Mouse (Mus musculus): ENCODE data around the gene Myo9b.
A peak's percentile ranks its signal among the peaks of the same experiment; 100 is the strongest.

Gene Myo9b

DNA sequence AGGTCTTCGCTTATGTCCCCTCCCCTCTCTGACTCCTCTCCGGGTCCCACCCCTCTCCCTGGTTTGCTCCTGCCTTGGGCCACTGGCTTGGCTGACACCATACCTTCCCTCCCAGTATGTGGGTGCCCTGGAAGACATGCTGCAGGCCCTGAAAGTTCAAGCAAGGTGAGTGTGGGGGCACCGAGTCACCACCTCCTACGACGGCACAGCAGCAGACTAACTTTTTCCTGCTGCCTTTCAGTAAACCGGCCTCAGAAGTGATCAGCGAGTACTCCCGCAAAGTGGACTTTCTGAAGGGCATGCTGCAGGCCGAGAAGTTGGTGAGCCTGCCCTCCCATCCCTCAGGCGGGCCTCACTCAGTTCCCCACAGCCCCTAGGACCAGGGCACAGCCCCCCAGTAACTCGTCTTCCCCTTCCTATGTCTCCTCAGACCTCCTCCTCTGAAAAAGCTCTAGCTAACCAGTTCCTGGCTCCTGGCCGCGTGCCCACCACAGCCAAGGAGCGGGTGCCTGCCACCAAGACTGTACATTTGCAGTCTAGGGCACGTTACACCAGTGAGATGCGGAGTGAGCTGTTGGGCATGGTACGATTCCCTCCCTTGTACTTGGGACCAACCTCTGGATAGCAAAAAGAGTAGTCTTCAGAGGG is 95.1 kb downstream of the Myo9b start:
- peak; percentile 57 for DNase-seq (ENCODE audit: low spot score)

DNA sequence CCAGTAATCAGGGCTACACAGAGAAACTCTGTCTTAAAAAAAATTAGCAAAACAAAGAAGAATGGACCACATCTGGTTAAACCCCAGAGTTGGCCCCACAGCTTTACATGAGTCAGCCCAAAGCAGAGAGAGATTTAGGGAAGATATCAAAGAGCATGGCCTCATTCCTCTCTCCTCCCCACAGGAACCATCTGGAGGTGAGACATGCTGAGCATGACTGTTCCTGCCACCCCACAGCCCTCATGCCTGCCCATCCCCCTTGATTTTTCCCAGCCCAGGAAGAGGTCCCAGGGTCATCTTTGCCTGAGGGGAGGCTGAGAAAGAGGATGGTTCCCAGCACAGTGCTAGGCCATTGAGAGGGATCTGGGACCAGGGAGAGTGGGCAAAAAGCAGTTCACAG is 95.9 kb downstream of the Myo9b start:
- DNase-seq (ENCODE audit: low spot score) = peak; percentile 72

DNA sequence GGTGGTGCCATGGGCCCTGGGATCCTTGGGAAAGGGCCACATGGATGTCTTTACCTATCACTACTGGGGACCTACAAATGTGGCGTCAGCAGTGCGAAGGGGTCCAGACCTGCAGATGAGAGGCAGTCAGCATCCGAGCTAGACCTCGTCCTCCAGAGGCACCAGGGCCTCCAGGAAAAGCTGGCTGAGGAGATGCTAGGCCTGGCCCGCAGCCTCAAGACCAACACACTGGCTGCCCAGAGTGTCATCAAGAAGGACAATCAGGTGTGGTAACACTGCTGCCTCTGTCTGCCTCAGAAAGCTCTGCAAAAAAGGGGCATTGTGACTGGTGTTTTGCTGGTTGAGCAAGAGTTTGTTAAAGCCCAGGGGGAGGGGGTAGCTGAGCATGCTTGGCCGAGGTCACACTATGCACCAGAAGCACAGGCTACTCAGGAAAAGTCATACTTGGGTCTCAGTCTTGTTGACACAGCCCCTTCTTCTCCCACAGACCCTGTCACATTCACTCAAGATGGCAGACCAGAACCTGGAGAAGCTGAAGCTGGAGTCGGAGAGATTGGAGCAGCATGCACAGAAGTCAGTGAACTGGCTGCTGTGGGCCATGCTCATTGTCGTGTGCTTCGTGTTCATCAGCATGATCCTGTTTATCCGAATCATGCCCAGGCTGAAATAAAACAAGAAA is 96.7 kb downstream of the Myo9b start:
- no peak for DNase-seq (ENCODE audit: low spot score)

DNA sequence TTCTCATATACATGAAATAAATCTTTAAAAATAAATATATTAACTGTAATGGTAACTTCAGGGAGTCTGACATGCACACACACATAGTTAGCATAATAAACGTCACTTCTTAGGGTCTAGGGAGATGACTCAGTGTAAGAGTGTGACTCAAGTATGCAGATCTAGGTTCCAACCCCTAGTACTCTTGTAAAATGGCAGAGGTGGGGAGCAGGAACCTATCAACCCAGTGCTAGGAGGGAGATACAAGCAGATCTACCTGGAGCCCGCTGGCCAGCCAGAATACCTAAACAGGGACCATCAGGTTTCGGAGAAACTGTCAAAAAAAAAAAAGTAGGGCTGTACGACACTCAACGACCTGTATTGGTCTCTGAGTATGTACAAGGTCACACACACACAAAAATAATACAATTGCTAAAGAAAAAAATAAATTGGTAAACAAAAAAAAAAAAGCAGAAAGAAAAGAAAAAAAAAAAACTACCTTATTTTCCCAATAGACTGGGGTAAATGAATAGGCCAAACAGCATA is 98.3 kb downstream of the Myo9b start:
- peak; percentile 29 for DNase-seq (ENCODE audit: low spot score)

DNA sequence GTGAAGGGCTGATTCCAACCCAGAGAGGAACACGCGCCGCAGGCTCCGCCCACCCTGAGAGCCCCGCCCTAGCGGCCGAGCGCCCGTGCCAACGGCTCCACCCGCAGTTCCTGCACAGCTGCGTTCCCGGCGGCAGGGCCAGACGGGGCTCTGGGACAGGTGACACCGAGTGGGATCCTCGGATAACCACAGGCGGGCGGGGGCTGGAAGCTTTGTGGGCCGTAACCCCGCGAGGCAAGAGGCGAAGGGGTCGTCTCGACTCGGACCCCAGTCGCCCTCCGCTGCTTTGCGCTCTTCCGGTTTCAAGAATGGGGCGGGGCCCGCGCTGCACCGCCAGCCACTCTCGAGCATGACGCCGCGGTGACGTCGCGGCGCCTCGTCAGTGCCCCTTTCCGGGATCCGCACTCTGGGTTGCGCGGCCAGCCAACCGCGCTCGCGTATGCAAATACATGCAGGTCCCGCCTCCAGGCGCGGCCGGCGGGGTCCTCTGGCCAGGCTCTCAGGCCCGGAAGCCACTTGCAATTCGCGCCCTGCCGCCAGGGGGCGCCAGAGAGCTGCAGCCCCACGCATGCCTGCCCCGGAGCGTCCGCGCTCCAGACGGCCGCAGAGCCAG is 98.8 kb downstream of the Myo9b start, which contains the start of gene Ocel1:
Gene Ocel1 (plus strand): TSS at position 63 of the 613 bp plus-strand sequence.
- DNase-seq (ENCODE audit: low spot score) = peak; percentile 98

DNA sequence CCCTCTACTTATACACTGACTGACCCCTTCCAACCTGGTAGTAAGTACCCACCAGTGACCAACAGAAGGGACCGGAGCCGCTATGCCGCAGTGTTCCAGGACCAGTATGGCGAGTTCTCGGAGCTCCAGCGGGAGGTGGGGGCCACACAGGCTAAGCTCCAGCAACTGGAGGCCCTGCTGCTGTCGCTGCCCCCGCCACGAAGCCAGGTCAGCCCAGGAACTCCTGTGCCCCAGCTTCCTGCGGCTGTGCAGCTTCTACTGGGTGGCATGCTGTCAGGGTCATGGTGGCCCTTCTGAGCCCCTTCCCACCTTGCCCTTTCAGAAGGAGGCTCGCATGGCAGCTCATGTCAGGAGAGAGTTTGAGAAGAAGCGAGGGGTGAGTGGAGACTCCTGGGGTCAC is 99.9 kb downstream of the Myo9b start:
- no peak for DNase-seq (ENCODE audit: low spot score)

DNA sequence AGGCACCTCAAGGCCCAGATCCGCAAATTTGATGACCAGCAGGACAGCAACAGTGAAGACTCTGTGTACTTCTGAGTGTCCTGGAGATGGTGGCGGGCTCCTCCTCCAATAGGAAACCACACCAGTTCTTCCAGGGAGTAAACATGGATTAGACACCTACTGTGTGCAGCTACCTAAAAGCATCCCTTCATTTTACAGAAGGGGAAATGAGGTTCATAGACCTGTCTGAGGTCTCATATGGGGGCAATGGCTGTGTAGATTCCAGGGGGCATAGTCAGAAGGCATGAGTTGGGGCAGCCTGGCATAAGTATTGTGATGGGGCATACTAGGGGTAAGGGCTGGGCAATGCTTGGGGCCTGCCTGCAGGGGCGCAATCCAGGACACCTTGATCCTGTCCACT is 100.5 kb downstream of the Myo9b start:
- DNase-seq (ENCODE audit: low spot score) = no peak

DNA sequence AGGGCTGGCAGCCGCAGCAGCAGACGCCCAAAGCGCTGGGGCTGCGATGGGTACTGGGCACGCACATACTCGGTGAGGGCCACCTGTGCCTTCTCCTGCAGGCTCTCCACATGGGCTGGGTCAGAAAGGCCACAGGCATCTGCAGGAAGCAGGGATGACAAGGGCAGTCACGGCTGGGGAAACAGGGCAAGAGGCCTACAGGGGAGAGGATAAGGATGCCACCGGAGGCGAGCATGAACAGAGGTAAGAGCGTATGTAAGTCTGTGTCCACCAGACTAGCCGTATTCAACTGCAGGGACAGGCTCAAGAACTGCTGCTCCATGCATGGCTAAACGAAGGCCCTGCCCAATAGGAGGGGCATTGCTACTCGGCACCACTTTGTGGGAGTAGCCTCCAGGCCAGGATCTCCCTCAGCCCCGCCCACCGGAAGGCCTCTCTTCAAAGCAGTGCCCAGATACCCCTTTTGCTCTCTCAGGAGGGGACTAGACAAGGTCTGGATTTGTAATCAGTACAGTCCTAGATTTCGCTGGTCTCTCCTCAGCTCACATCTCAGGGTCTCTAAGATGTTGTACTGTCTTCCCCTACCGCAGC is 102.2 kb downstream of the Myo9b start:
- no peak for DNase-seq (ENCODE audit: low spot score)

DNA sequence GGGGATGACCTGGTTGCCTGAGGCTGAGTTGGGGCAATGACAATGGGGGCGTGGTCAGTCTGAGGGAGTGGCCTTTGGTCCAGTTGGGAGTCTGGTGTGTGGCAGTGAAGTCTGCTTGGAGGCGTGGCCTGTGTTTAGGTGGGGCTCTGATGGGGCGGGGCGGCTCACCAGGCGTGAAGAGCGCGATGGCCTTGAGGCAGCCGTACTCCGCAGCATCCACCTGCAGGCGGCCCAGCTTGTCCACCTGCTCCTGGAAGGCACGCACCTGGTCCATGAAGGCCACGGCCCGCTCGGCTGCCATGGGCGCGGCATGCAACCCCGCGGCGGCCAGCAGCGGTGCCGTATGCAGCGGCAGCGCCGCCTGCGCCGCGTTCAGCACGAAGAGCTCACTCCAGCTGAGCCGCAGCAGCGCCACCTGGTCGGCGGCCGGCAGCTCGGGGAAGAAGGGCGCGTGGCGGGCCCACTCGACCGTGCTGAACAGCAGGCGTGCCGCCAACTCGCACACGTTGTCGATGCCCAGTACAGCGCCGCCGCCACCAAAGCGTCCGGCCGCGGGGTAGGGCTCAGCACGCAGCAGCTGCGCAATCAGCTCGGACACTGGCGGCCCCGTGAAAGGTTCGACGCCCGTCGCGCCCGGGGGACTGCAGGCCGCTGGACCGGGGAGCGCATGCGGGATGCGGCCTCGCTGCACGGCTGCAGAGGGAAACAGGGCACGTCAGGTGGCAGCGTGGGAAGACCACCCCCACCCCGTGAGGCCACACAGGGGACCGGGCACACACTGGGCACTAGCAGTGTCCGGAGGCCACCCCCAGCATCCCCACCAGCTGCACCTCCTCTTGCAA is 103.3 kb downstream of the Myo9b start:
- no peak for DNase-seq (ENCODE audit: low spot score)

DNA sequence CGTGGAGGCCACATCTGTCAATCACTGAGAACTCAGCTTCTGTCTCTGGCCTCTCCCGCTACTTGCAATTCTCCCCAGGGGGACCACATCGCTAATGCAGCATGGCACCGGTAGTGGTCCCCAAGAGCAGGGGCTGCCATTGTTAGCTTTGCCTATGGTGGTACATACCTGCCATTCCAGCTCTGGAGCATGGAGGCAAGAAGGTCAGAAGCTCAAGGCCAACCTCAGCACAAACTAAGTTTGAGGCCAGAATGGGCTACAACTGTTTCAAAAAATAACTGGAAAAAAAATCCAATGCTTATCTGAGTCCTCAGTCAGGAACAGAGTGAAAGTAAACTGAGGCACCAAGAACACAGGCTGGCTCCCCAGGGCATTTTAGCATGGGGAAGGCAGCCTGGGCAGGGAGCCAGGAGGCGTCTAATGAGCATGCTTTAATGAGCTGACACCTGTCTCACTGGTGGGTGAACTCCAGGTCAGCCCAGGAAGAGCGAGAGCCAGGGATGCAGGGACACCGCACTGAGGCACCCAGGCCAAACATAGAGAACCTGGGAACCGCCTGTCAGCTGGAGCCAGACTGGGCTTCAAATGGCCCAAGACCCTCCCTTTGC is 104.0 kb downstream of the Myo9b start:
- no peak for DNase-seq (ENCODE audit: low spot score)

DNA sequence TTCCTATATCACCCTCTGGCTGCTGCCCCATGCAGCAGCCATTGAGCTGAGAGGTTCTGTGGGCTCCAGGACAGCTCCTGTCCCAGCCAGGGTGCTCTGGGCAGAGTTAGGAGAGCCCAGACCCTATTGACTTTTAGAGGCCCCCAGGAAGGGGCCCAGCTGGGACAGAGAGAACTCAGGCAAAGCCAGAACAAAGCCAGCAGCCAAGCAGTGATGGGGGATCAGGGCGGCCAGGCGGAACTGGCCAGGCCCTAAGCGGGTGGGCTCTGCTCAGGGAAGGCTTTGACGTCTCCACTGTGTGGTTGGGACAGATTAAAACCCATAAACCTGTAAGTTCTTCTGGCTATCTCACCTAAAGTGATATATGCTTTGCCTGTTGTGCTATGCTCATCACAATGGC is 106.5 kb downstream of the Myo9b start:
- no peak for DNase-seq (ENCODE audit: low spot score)

DNA sequence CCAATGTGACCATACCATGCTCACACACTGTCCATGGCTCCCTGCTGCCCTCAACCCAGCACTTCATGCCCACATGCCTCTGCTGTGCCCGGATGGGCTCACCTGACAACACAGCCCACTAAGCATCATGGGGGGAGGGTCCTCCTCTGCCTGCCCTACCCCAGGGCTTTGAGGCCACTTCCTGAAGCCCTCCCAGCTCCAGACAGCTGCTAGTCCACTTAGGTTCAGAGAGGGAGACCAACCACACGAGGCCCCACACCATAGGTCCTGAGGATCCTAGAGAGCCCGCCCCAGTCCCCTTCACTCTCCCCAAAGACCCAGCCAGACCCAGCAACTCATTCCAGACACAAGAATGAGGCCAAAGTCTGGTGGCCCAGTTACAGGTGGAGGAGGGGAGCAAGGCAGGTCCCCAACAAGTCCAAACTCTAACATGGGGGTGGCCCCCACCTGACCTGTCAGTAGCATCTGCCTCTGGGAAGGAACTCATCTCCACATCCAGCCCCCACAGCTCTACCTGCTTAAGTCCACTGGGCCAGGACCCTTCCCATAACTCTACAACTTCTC is 107.1 kb downstream of the Myo9b start:
- no peak for DNase-seq (ENCODE audit: low spot score)

DNA sequence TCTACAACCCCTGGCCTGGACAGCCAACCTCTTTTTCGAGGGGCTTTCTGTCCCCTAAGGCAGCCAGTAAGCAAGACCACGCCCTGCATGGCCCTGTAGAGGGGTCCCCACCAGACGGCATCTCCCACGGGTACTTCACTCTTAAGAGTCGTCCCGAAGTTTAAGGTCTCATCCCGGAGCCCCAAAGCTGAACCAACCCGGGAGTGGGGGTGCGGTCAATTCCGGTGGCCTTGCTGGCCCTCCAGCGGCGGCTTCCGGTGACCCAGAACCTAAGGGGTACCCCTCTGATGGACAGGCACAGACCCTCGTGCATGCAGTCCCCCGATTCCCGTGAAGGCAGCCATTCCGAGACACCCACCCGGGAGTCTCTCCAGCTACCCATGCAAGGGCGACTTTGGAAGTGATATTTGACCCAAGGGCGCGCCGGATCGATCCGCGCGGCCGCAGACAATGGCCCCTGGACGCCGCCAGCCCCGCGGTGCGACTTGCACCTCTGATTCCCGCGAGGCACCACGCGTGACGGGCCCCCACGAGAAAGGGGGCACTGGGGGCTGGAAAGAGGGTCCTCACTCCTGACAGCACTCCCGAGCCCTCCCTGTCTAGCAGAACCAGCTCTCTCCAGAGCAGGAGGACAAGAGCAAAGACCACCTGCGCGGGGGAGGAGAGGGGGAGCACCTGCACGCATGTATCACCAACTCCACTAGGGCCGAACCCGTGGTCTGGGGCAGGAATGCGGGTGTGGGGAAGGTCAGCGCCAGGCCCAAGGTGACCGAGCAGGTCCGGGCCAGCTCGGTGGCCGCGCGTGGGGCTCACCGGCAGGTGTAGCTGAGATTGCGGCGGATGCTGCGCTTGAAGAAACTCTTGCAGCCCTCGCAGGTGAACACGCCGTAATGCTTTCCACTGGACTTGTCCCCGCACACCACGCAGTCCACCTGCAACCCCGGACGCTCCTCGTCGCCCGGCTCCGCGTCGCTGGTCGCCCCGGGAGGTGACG is 108.0 kb downstream of the Myo9b start:
- no peak for DNase-seq (ENCODE audit: low spot score)

DNA sequence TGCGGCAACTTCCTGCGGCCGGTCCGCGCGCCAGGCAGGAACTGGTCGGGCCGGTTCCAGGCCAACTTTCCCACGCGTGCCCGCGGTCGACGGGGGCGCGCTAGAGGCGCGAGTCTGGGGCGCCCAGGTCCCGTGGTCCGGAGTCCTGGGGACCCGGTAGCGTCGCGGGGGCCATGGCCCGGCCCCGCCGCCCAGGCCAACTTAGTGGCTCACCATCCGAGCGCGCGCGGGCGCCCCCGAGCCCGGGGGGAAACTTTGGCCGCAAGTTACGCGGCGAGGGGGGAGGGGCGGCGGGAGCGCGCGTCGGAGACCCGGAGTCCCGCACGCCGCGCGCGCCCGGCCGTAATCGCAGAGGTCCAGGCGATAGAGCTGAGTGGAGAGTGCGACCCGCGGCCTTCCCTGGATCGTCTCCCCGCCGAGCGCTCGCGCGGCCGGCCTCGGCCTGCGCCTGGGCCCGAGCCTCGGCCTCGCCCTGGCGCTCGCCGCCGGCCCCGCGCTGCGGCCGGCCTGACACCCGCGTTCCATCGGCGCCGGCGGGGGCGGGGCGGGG is 109.0 kb downstream of the Myo9b start, which contains the start of gene Nr2f6:
Gene Nr2f6 (minus strand): TSS at position 540 of the 550 bp plus-strand sequence.
- DNase-seq (ENCODE audit: low spot score) = no peak

DNA sequence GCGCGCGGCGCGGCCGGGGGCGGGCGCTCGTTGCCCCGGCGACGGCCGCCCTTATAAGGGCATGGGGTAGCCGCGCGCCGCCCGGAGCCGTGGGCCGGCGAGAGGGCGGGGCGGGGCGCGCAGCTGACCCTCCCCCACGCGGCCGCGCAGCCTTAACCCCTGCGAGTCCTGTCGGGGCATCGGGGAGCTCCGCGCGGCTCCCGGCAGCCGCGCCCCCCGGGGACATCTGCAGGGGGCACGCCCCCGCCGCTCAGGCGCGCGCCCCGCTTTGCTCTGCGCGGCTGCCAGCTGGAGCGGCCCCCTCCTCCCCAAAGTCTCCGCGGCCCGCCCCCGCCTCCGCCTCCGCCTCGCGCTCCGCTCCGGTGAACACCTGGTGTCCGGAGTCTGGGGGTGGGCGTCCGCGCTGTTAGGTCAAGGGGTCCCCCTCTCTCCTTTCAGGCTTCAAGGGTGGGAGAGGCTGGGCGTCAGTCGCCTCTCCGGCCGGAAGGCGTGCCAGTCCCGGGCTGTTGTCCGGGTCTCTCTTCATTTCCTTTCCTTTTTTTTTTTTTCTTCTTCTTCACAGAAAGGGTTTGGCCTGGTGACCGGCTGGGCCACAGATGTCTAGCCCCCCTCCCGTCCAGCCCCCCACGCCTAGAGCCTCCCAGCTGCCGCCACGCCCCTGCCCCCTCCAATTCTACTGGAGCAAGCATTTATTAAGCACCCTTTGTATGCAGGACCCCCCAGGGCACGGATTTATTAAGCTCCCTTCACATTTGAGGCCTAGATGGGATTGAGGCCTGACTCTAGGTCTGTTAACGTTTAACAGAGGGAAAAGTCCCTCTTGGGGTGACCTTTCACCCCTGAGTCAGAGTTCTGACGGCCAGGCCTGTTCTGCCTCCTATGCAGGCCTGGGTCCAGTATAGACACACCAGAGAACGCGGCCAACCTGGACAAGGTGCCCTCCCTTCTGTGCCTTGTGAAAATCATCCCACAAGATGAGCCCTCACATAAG is 109.8 kb downstream of the Myo9b start:
- peak; percentile 92 for DNase-seq (ENCODE audit: low spot score)

DNA sequence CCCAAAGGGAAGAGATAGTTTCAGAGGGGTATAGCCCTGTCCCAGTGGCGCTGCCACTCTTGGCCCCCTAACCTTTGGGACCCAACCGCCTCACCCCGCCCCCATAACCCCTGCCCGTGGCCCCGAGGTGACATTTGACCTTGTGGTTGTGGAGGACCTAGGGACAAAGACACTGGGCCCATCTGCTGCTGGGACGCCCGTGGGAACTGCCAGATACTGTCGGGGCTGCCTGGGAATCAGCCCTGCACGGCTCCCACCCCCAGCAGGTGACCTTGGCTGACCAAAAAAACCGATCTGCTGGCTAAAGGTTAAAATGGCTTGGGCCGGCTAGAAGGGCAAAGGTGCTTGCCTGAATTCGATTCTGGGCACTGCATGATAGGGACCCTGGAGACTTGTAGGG is 110.9 kb downstream of the Myo9b start:
- DNase-seq (ENCODE audit: low spot score) = no peak

DNA sequence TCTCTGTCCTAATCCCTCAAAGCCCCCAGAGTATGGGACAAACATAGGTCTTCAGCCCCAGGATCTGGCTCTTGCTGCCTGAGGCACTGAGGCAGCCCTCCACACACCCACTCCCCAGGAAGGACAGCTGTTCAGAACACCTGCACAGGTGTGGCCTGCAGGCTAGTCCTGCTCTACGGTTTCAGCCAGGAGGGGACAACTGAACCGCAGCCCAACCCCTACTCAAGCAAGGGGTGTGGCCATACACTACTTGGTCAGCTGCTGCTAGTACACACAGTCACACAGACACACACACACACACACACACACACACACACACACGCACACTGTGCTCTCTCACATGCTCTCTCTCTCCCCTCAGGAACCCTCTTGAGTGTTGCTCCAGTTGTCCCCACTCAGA is 111.3 kb downstream of the Myo9b start:
- DNase-seq (ENCODE audit: low spot score) = no peak

DNA sequence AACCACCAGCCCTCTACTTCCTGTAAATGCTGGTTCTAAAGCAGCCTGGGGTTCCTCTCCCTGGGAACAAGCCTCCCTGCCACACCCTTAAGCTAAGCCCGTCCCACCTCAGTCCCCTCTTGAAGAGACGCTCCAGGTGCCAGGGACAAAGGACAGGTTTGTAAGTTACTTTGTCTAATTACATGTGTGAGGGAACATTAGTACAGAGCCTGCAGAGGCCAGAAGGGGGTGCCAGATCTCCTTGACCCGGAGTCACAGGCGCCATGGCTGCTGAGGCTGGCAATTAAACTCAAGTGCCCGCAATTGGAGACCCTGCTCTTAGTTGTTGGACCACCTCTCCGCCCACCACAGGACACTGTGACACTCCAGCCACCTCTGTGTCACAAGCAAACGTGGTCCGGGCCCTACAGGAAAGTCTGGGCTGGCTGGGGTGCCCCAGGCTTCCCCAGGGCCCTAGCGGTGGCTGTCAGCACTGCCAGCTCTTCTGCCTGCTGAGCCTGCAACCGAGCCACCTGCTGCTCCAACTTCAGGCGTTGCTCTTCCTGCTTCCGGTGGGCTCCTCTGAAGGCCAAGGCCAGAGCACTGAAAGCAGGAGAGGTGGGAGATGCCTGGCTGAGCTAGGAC is 112.8 kb downstream of the Myo9b start:
- DNase-seq (ENCODE audit: low spot score) = no peak
